Mouse (Mus musculus): ENCODE measurements around the gene Cacna1d. TPM values are rescaled to one million over a fixed set of nuclear protein-coding genes. Genes with fewer than 3 reads are reported as not detected.

The Cacna1d gene
- total and polyA plus RNA-seq, 3 experiments: not detected

GRCm38 (mm10) chr14:30249591-30249990 lies 241.7 kb downstream of the Cacna1d start:
- no peak overlapping the region for H3K27ac ChIP-seq (ENCODE audit: control insufficient read depth, low read depth, low read length)
- H3K9ac ChIP-seq (ENCODE audit: control insufficient read depth, low read depth, low read length, poor library complexity, severe bottlenecking): no peak overlapping the region
- no peaks in the 10 kb centered on the region for H3K27me3 ChIP-seq (ENCODE audit: control insufficient read depth in 1 of 2, insufficient read depth in 2 of 2, low read length in 2 of 2)
- no peaks in the 10 kb centered on the region for H3K36me3 ChIP-seq (ENCODE audit: control insufficient read depth in 1 of 2, insufficient read depth in 2 of 2, low read length in 2 of 2)
- no peaks in the 10 kb centered on the region for H3K4me1 ChIP-seq (ENCODE audit: control insufficient read depth in 1 of 2, insufficient read depth in 2 of 2, low read length in 2 of 2)
- H3K79me2 ChIP-seq (ENCODE audit: control insufficient read depth, insufficient read depth, low read length, poor library complexity): no peaks in the 10 kb centered on the region
- DNase-seq (ENCODE audit: low read depth, low spot score): no peak
- H3K4me3 ChIP-seq (ENCODE audit: control insufficient read depth in 1 of 2, insufficient read depth in 1 of 2, low read depth in 2 of 2, low read length in 2 of 2): no peak overlapping the region
- TF ChIP-seq RCOR1 (IDR thresholded peaks at IDR 0.05; ENCODE audit: low read depth, low read length): no peak
- no peak for TF ChIP-seq MEF2A (IDR thresholded peaks at IDR 0.05; ENCODE audit: extremely low read depth, insufficient replicate concordance, low read depth, low read length, poor library complexity, severe bottlenecking)
- no peak for TF ChIP-seq UBTF (IDR thresholded peaks at IDR 0.05; ENCODE audit: borderline replicate concordance, insufficient read depth, low read depth, low read length)
- TF ChIP-seq TCF12 (IDR thresholded peaks at IDR 0.05; ENCODE audit: low read depth, low read length): no peak
- no peak for TF ChIP-seq MXI1 (IDR thresholded peaks at IDR 0.05; ENCODE audit: low read depth, low read length)
- TF ChIP-seq HCFC1 (IDR thresholded peaks at IDR 0.05; ENCODE audit: low read depth, low read length): no peak
- TF ChIP-seq KAT2A (conservative IDR thresholded peaks at IDR 0.05; ENCODE audit: low read depth, low read length): no peak
- no peak for TF ChIP-seq CHD2 (IDR thresholded peaks at IDR 0.05; ENCODE audit: low read length)
- TF ChIP-seq TBP (IDR thresholded peaks at IDR 0.05; ENCODE audit: low read depth, low read length): no peak
- TF ChIP-seq USF2 (IDR thresholded peaks at IDR 0.05; ENCODE audit: borderline replicate concordance in 1 of 2, insufficient read depth in 1 of 2, low read depth in 1 of 2, low read length in 2 of 2): no peak
- TF ChIP-seq POLR2AphosphoS2 (IDR thresholded peaks at IDR 0.05; ENCODE audit: low read length): no peak
- no peak for TF ChIP-seq E2F4 (IDR thresholded peaks at IDR 0.05; ENCODE audit: borderline replicate concordance, low read depth, low read length)
- no peak for TF ChIP-seq CTCF (IDR thresholded peaks at IDR 0.05 in 2 of 3, conservative IDR thresholded peaks at IDR 0.05 in 1 of 3; ENCODE audit: control insufficient read depth in 1 of 3, insufficient read depth in 1 of 3, low read depth in 2 of 3, low read length in 3 of 3, poor library complexity in 1 of 3, severe bottlenecking in 1 of 3)
- no peak for TF ChIP-seq MYC (IDR thresholded peaks at IDR 0.05; ENCODE audit: low read depth, low read length)
- TF ChIP-seq POLR2A (IDR thresholded peaks at IDR 0.05; ENCODE audit: control insufficient read depth in 1 of 2, insufficient read depth in 1 of 2, low read depth in 1 of 2, low read length in 2 of 2, poor library complexity in 1 of 2): no peak
- TF ChIP-seq CHD1 (IDR thresholded peaks at IDR 0.05; ENCODE audit: low read depth, low read length): no peak
- TF ChIP-seq ZC3H11A (IDR thresholded peaks at IDR 0.05; ENCODE audit: low read depth, low read length): no peak
- no peak for TF ChIP-seq NELFE (IDR thresholded peaks at IDR 0.05; ENCODE audit: low read depth, low read length)
- no peaks in the 10 kb centered on the region for H3K9me3 ChIP-seq (replicated peaks; ENCODE audit: insufficient read depth, low read length)

GRCm38 (mm10) chr14:30248811-30249210 lies 242.4 kb downstream of the Cacna1d start:
- no peaks in the 10 kb centered on the region for H3K36me3 ChIP-seq (ENCODE audit: control insufficient read depth in 1 of 2, insufficient read depth in 2 of 2, low read length in 2 of 2)
- H3K27me3 ChIP-seq (ENCODE audit: control insufficient read depth in 1 of 2, insufficient read depth in 2 of 2, low read length in 2 of 2): no peaks in the 10 kb centered on the region
- DNase-seq (ENCODE audit: low read depth, low spot score): no peak
- no peak overlapping the region for H3K27ac ChIP-seq (ENCODE audit: control insufficient read depth, low read depth, low read length)
- no peaks in the 10 kb centered on the region for H3K79me2 ChIP-seq (ENCODE audit: control insufficient read depth, insufficient read depth, low read length, poor library complexity)
- no peaks in the 10 kb centered on the region for H3K4me1 ChIP-seq (ENCODE audit: control insufficient read depth in 1 of 2, insufficient read depth in 2 of 2, low read length in 2 of 2)
- no peaks in the 10 kb centered on the region for H3K9me3 ChIP-seq (replicated peaks; ENCODE audit: insufficient read depth, low read length)
- no peak overlapping the region for H3K4me3 ChIP-seq (ENCODE audit: control insufficient read depth in 1 of 2, insufficient read depth in 1 of 2, low read depth in 2 of 2, low read length in 2 of 2)
- no peak overlapping the region for H3K9ac ChIP-seq (ENCODE audit: control insufficient read depth, low read depth, low read length, poor library complexity, severe bottlenecking)
- no peak for TF ChIP-seq MAX (IDR thresholded peaks at IDR 0.05; ENCODE audit: low read length)
- TF ChIP-seq MAZ (IDR thresholded peaks at IDR 0.05; ENCODE audit: low read depth, low read length): no peak
- TF ChIP-seq ZNF384 (IDR thresholded peaks at IDR 0.05; ENCODE audit: low read depth, low read length): no peak
- no peak for TF ChIP-seq JUND (IDR thresholded peaks at IDR 0.05; ENCODE audit: low read depth, low read length)

Data from MEL (cell line).